Mouse (Mus musculus): ENCODE results near the gene Gm14214.

Gm14214 gene

GRCm38 (mm10) chr2:154769930-154770329 is at the start of gene Gm14214:
Gm14214 (minus strand) TSS chr2:154770030.
- DNase-seq (ENCODE audit: low spot score in 2 of 2), result no peak

DNA sequence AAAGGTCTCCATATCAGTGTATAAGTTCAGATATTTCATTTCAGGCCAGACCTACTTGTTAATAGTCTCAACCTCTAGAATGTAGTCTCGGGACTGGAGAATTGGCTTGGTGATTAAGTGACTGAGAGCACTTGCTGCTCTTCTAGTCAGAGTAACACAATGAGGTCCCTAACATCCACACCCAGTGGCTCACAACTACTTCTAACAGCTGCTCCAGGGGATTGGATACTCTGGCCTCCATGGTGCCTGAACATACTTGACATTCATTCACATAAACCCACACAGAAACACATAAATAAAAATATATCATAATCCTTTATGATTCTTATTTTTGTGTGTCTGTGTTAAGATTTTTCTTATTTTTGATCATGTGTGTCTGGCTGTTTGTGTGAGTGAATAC is 48.8 kb upstream of the Gm14214 start:
- no peak for DNase-seq (ENCODE audit: low spot score in 2 of 2)

DNA sequence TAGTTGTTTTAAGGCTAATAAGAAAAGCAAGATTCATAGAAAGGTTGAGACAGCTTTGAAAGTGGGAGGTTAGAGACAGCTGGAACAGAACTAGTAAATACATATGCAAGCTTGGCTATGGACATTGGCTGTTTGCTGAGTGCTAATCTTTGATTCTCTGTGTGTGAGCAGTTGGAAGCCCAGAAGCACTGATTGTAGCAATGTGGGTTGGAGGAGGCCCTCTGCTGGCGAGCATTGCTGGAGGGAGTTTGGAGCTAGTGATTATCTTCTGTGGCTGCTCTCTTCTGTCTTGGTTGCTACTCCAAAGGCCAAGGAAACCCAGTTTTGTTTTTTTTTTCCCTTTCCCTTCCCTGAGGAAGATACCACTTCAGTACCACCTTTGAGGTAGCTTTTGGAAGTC is 48.0 kb upstream of the Gm14214 start:
- peak in 1 of 2 experiments; percentile 43 for DNase-seq (ENCODE audit: low spot score in 2 of 2)

DNA sequence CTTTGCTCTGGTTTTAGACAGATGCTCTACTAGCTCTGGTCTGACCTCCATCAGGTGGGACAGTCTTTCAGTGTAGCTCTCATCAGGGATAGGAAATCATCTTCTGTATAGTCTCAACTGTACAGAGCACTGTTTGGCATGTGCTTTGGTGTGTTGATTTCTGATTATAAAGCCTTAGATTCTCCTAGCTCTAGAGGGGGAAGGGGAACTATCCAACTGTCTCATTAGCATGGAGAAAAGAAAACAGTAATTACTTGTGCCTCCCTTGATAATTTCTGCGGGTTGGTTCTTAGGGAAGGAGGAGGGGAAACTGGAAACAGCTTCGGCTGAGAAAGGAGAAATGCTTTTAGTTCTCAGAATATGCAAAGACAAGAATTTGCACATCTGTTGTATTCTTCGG is 47.3 kb upstream of the Gm14214 start:
- DNase-seq (ENCODE audit: low spot score in 2 of 2), result no peak

- DNase-seq (ENCODE audit: low spot score in 2 of 2), result no peak
Measured at GRCm38 (mm10) chr2:154813426-154813825, 43.6 kb upstream of the Gm14214 start.

DNA sequence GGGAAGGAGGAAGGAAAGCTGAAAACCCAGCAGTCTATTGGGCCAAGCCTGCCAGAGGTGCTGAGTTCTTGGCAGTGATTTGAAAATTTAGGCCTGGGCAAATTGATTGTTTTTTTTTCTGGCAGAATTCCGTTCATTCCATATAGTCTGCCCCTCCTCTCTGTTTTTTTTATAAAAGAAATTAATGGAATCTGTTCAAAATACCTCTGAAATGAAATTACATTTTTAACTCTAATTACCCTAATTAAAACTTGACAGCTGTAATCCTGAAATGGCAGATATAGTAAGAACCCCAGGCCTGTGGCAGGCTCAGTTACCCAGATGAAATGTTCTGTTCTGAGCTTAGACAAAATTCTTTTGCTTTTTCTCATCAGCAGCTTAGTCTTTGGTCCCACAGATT is 41.0 kb upstream of the Gm14214 start:
- no peak for DNase-seq (ENCODE audit: low spot score in 2 of 2)

GRCm38 (mm10) chr2:154809107-154809762 is 39.4 kb upstream of the Gm14214 start:
- DNase-seq (ENCODE audit: low spot score in 2 of 2), result no peak

- no peak for DNase-seq (ENCODE audit: low spot score in 2 of 2)
Measured at GRCm38 (mm10) chr2:154807689-154808088, 37.9 kb upstream of the Gm14214 start.

DNA sequence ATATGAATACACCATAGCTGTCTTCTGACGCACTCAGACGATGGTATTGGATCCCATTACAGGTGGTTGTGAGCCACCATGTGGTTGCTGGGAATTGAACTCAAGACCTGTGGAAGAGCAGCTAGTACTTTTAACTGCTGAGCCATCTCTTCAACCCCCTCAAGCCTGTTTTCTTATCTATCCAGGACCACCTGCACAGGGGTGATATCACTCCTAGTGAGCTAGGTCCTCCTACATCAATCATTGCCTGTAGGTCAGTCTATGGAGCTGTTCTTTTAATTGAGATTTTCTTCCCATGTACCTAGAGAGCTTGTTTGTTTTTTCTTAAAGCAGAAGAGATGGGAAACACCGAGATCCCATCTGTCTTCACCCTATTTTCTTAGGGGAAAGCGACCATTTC is 34.0 kb upstream of the Gm14214 start:
- DNase-seq (ENCODE audit: low spot score in 2 of 2), result no peak

DNA sequence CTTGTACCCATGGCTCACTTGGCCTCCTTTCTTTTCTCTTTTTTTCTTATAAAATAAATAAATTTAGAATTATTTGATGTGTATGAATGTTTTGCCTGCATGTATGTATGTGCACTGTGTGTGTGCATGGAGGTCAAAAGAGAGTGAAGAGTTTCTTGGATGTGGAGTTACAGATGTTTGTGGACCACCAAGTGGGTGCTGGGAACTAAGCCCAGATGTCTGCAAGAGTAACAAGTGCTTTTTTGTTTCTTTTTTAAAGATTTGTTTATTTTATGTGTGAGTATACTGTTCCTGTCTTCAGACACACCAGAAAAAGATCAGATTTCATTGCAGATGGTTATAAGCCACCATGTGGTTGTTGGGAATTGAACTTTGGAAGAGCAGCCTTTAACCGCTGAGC is 33.5 kb upstream of the Gm14214 start:
- no peak for DNase-seq (ENCODE audit: low spot score in 2 of 2)

GRCm38 (mm10) chr2:154791661-154792642 is 22.1 kb upstream of the Gm14214 start:
- DNase-seq (ENCODE audit: low spot score in 2 of 2), result peak; percentile 54 to 72

DNA sequence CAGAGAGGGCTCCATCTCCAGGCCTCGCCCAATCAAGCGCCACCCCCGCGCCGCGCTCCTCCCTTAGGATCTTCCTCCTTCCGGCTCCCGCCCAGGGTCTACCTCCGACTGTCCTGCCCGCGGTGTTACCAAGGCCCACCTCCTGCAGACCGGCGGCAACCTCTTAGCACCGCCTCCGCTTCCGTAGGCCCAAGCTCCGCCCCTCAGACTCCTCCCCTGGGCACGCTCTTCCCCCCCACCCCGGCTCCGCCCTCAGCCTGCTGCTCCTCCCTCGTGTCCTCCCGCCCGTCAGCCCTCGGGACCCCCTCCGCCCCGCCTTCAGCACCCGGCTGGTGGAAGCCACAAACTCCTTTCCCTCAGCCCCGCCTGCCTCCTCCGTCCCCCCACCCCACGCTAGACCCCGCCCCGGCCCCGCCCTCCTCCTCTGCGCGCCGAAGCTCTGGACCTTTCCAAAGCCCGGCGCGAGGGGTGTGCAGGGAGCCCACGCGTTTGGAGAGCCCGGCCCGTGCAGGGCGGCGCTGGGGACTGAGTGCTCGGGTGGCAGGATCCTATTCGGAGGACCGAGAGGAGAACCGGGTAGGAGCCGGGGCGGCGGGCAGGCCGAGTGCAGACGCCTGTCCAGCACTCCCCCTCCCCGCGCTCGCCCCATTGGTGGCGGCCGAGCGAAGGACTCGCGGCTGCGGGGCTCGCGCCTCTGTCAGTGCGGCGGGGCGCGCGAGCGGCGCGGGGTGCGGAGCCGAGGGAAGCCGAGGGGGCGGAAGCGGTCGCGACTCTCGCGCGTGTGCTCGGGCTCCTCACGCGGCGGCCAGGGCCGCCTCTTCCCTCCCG is 21.0 kb upstream of the Gm14214 start, which contains the start of the genes Raly and a:
Raly (plus strand) TSS at position 441 of the 828 bp plus-strand sequence.
a (plus strand) TSS at position 747 of the 828 bp plus-strand sequence.
- DNase-seq (ENCODE audit: low spot score in 2 of 2), result peak; percentile 95 to 96

- no peak for DNase-seq (ENCODE audit: low spot score in 2 of 2)
Measured at GRCm38 (mm10) chr2:154789977-154790655, 20.3 kb upstream of the Gm14214 start.

GRCm38 (mm10) chr2:154789381-154789780 is 19.6 kb upstream of the Gm14214 start:
- no peak for DNase-seq (ENCODE audit: low spot score in 2 of 2)

- no peak for DNase-seq (ENCODE audit: low spot score in 2 of 2)
Measured at GRCm38 (mm10) chr2:154786776-154787175, 16.9 kb upstream of the Gm14214 start.

DNA sequence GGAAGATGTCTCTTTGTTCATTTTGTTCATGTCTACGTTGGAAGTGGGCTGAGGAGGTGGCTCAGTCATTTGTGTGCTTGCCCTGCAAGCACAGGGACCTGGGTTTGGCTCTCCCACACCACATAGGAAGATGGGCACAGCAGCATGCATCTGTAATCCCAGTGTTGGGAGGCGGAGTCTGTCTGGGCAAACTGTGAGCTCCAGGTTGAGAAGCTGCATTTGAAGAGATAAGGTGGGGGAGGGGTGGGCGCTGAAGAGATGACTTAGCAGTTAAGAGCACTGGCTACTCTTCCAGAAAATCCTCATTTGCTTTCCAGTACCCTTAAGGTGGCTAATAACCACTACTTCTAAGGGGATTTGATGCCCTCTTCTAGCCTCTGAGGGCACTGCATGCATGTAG is 16.4 kb upstream of the Gm14214 start:
- no peak for DNase-seq (ENCODE audit: low spot score in 2 of 2)

DNA sequence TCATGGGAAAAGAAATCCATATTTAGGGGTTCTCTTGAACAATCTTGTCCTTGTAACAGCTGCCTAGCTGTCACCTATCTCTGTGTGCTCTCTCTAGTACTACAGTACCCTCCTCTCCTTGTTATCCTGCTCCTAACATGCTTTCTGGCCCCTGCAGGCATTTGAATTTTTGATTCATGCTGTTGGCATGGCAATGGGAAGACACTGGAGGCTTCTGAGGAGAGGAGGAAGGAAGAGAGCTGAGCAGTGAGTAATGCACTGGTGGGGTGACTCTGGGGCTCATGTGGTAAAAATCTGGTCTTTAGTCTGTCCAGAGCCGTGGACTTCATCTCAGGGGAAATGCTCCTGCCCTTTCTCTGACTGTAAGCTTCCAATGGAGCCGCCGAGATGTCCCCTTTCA is 15.5 kb upstream of the Gm14214 start:
- DNase-seq (ENCODE audit: low spot score in 2 of 2), result no peak

GRCm38 (mm10) chr2:154782856-154783650 is 13.2 kb upstream of the Gm14214 start:
- no peak for DNase-seq (ENCODE audit: low spot score in 2 of 2)

DNA sequence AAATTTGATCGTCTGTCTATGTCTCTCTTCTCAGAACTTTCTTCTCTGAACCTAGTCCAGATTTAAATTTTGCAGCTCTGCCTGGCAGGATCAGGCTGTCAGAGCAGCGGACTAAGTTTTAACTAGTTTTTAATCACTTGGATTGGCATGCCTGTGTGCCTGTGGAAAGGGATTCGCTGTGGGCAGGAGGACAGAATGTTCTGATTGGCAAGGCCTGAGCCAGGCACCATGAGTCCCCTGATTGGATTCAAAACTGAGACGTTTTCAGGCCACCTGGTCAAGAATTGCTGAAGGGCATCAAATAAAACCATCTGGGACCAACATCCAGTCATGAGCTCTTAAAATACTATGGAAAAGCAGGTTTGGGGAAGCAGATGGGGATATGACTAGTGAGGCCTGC is 12.5 kb upstream of the Gm14214 start:
- no peak for DNase-seq (ENCODE audit: low spot score in 2 of 2)

- no peak for DNase-seq (ENCODE audit: low spot score in 2 of 2)
Measured at GRCm38 (mm10) chr2:154779648-154780047, 9.8 kb upstream of the Gm14214 start.
